Mouse (Mus musculus) small intestine, adult 2 months (tissue): ENCODE measurements at regions not wholly inside any gene's neighbourhood (a gene's known extent, or its start where the extent isn't known, plus 50 kb on each side); places are given as distances from the start of the nearest gene placed in this dataset.

ENCODE experiments used
- CTCF ChIP-seq: fragments of 200-500 bp; IDR thresholded peaks from 2 replicates; pipeline ENCODE4 v1.5.1; 2012; ENCODE audit warnings: low read depth, mild to moderate bottlenecking, control low read depth, inconsistent platforms, low read length, moderate library complexity, mixed read lengths; ENCODE audit not compliant: insufficient replicate concordance, insufficient read length; ENCODE audit errors: extremely low read depth
- POLR2A ChIP-seq: fragments of 200-500 bp; IDR thresholded peaks from 2 replicates; pipeline ENCODE4 v1.6.1; 2012; ENCODE audit warnings: low read depth, mild to moderate bottlenecking, control low read depth, inconsistent platforms, low read length, moderate library complexity

DNA sequence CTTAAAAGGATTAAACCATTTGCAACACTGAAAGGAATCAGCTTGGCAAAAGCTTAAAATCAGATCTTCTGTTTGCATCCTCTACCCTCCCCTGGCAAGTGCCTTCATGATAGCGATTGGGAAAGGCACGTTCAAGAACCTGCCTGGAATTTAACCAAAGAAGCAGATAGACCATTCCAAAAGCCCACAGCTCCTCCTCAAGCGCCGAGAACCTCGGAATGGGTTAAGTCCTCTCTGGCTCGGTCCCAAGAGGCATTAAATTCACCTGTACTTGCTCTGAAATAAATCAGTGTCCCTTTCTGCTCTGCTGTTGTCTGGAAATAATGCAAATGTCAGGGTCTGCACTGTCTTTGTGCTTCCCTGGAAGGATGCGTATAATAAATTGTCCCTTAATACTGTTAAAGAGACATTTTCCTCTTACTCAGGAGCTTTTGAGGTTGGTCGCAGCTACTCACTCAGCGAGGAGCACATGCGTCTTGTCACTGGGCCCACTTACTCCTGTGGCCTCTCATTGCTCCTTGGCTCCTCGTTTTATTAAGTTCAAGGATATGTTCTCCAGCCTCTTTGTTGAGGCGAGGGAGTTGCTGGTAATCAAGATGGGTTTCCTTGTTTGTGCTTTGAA lies 767.1 kb upstream of the A1bg start:
- no peak for TF ChIP-seq CTCF
- no peak for TF ChIP-seq POLR2A
